Mouse (Mus musculus): ENCODE data around the gene Cux1. TPM values are rescaled to one million over a fixed set of nuclear protein-coding genes. Genes with fewer than 3 reads are reported as not detected.
A peak's percentile ranks its signal among the peaks of the same experiment; 100 is the strongest.

The Cux1 gene
- polyA plus RNA-seq, 1 experiment from 2014 or later = 163 TPM

GRCm38 (mm10) chr5:136570171-136570570 is 2.9 kb upstream of the Cux1 start:
- DNase-seq (ENCODE audit: low spot score) (no peak), ATAC-seq (replicated peaks; ENCODE audit: low FRiP score) (no peak)
- no peak overlapping the region for H3K4me2 ChIP-seq (ENCODE audit: low read depth, low read length, severe bottlenecking)
- peaks cover 2% of the 10 kb centered on the region; the same call in 1 of the 2 replicates for H3K4me1 ChIP-seq (replicated peaks; ENCODE audit: control insufficient read depth, insufficient read depth, low read length)
- no peak overlapping the region for H3K27ac ChIP-seq (ENCODE audit: low read depth, low read length)
- no peak overlapping the region for H3K9ac ChIP-seq (ENCODE audit: low read length)
- H3K4me3 ChIP-seq (ENCODE audit: low read depth, low read length) = no peak overlapping the region
- H3K27me3 ChIP-seq (ENCODE audit: control insufficient read depth, insufficient read depth, low read length) = peaks cover 14% of the 10 kb centered on the region
- WGBS = 58% methylated on average over 7 of the region's 7 CpGs
- H3K9me3 ChIP-seq (ENCODE audit: control insufficient read depth, low read length) = no peaks in the 10 kb centered on the region
- H3K36me3 ChIP-seq (ENCODE audit: control insufficient read depth, insufficient read depth, low read length) = no peaks in the 10 kb centered on the region

- DNase-seq (ENCODE audit: low spot score) (peak; percentile 91), ATAC-seq (replicated peaks; ENCODE audit: low FRiP score) (no peak; the same call in 1 of the 2 replicates)
- under 1% methylated on average over 36 of the region's 36 CpGs for WGBS
- H3K27ac ChIP-seq (ENCODE audit: low read depth, low read length) = no peak overlapping the region
- H3K4me1 ChIP-seq (replicated peaks; ENCODE audit: control insufficient read depth, insufficient read depth, low read length) = peaks cover 8% of the 10 kb centered on the region; the same call in 1 of the 2 replicates
- H3K9ac ChIP-seq (ENCODE audit: low read length) = peak overlapping the region; percentile 61
- H3K4me3 ChIP-seq (ENCODE audit: low read depth, low read length) = peak overlapping the region; percentile 98
- H3K9me3 ChIP-seq (ENCODE audit: control insufficient read depth, low read length) = no peaks in the 10 kb centered on the region
- no peaks in the 10 kb centered on the region for H3K36me3 ChIP-seq (ENCODE audit: control insufficient read depth, insufficient read depth, low read length)
- H3K4me2 ChIP-seq (ENCODE audit: low read depth, low read length, severe bottlenecking) = peak overlapping the region; percentile 92
- peaks cover 14% of the 10 kb centered on the region for H3K27me3 ChIP-seq (ENCODE audit: control insufficient read depth, insufficient read depth, low read length)
Observed at GRCm38 (mm10) chr5:136568776-136569175, 1.5 kb upstream of the Cux1 start.

- Histone ChIP-seq H3K27ac (ENCODE audit: low read depth, low read length) (peak overlapping the region; percentile 90; the same call in 1 of the 2 replicates), H3K4me2 (ENCODE audit: low read depth, low read length, severe bottlenecking) (peak overlapping the region; percentile 92), H3K36me3 (ENCODE audit: control insufficient read depth, insufficient read depth, low read length) (no peaks in the 10 kb centered on the region), H3K4me3 (ENCODE audit: low read depth, low read length) (peak overlapping the region; percentile 98), H3K27me3 (ENCODE audit: control insufficient read depth, insufficient read depth, low read length) (peaks cover 14% of the 10 kb centered on the region), H3K4me1 (replicated peaks; ENCODE audit: control insufficient read depth, insufficient read depth, low read length) (peaks cover 8% of the 10 kb centered on the region; the same call in 1 of the 2 replicates), H3K9ac (ENCODE audit: low read length) (peak overlapping the region; percentile 98), H3K9me3 (ENCODE audit: control insufficient read depth, low read length) (no peaks in the 10 kb centered on the region)
- DNase-seq (ENCODE audit: low spot score) (peak; percentile 80), ATAC-seq (replicated peaks; ENCODE audit: low FRiP score) (no peak)
- WGBS = under 1% methylated on average over 36 of the region's 36 CpGs
Observed at GRCm38 (mm10) chr5:136568026-136568765, 906 bp upstream of the Cux1 start.

- DNase-seq (ENCODE audit: low spot score) = no peak
- WGBS = under 1% methylated on average over 31 of the region's 31 CpGs
- Histone ChIP-seq H3K4me3 (ENCODE audit: low read depth, low read length) (peak overlapping the region; percentile 98), H3K4me1 (replicated peaks; ENCODE audit: control insufficient read depth, insufficient read depth, low read length) (peaks cover 8% of the 10 kb centered on the region; the same call in 1 of the 2 replicates), H3K36me3 (ENCODE audit: control insufficient read depth, insufficient read depth, low read length) (no peaks in the 10 kb centered on the region), H3K27me3 (ENCODE audit: control insufficient read depth, insufficient read depth, low read length) (peaks cover 14% of the 10 kb centered on the region), H3K9ac (ENCODE audit: low read length) (peak overlapping the region; percentile 98), H3K4me2 (ENCODE audit: low read depth, low read length, severe bottlenecking) (peak overlapping the region; percentile 92), H3K9me3 (ENCODE audit: control insufficient read depth, low read length) (no peaks in the 10 kb centered on the region), H3K27ac (ENCODE audit: low read depth, low read length) (peak overlapping the region; percentile 90)
- ATAC-seq (replicated peaks; ENCODE audit: low FRiP score) = peak; percentile 47
Observed at GRCm38 (mm10) chr5:136566812-136567175, 496 bp downstream of the Cux1 start.

GRCm38 (mm10) chr5:136566001-136566811 is 1.1 kb downstream of the Cux1 start:
- peak; percentile 82 for DNase-seq (ENCODE audit: low spot score)
- no peaks in the 10 kb centered on the region for H3K36me3 ChIP-seq (ENCODE audit: control insufficient read depth, insufficient read depth, low read length)
- peak overlapping the region; percentile 90 for H3K27ac ChIP-seq (ENCODE audit: low read depth, low read length)
- WGBS = under 1% methylated on average over 40 of the region's 79 CpGs
- H3K4me1 ChIP-seq (replicated peaks; ENCODE audit: control insufficient read depth, insufficient read depth, low read length) = peaks cover 8% of the 10 kb centered on the region; the same call in 1 of the 2 replicates
- peak overlapping the region; percentile 98 for H3K4me3 ChIP-seq (ENCODE audit: low read depth, low read length)
- H3K9ac ChIP-seq (ENCODE audit: low read length) = peak overlapping the region; percentile 98
- H3K9me3 ChIP-seq (ENCODE audit: control insufficient read depth, low read length) = no peaks in the 10 kb centered on the region
- peak overlapping the region; percentile 92 for H3K4me2 ChIP-seq (ENCODE audit: low read depth, low read length, severe bottlenecking)
- ATAC-seq (replicated peaks; ENCODE audit: low FRiP score) = peak; percentile 40
- H3K27me3 ChIP-seq (ENCODE audit: control insufficient read depth, insufficient read depth, low read length) = peaks cover 11% of the 10 kb centered on the region

GRCm38 (mm10) chr5:136565311-136565811 is 1.9 kb downstream of the Cux1 start:
- Histone ChIP-seq H3K4me2 (ENCODE audit: low read depth, low read length, severe bottlenecking) (peak overlapping the region; percentile 92), H3K36me3 (ENCODE audit: control insufficient read depth, insufficient read depth, low read length) (no peaks in the 10 kb centered on the region), H3K9ac (ENCODE audit: low read length) (peak overlapping the region; percentile 98), H3K4me3 (ENCODE audit: low read depth, low read length) (peak overlapping the region; percentile 98), H3K4me1 (replicated peaks; ENCODE audit: control insufficient read depth, insufficient read depth, low read length) (peaks cover 8% of the 10 kb centered on the region; the same call in 1 of the 2 replicates), H3K9me3 (ENCODE audit: control insufficient read depth, low read length) (no peaks in the 10 kb centered on the region), H3K27me3 (ENCODE audit: control insufficient read depth, insufficient read depth, low read length) (peaks cover 8% of the 10 kb centered on the region), H3K27ac (ENCODE audit: low read depth, low read length) (no peak overlapping the region)
- WGBS = under 1% methylated on average over 32 of the region's 32 CpGs
- DNase-seq (ENCODE audit: low spot score) (peak; percentile 76), ATAC-seq (replicated peaks; ENCODE audit: low FRiP score) (no peak)

- H3K4me2 ChIP-seq (ENCODE audit: low read depth, low read length, severe bottlenecking) = peak overlapping the region; percentile 92
- no peaks in the 10 kb centered on the region for H3K36me3 ChIP-seq (ENCODE audit: control insufficient read depth, insufficient read depth, low read length)
- H3K4me1 ChIP-seq (replicated peaks; ENCODE audit: control insufficient read depth, insufficient read depth, low read length) = peaks cover 8% of the 10 kb centered on the region; the same call in 1 of the 2 replicates
- no peaks in the 10 kb centered on the region for H3K9me3 ChIP-seq (ENCODE audit: control insufficient read depth, low read length)
- peaks cover 5% of the 10 kb centered on the region; the same call in 1 of the 2 replicates for H3K27me3 ChIP-seq (ENCODE audit: control insufficient read depth, insufficient read depth, low read length)
- DNase-seq (ENCODE audit: low spot score) (no peak), ATAC-seq (replicated peaks; ENCODE audit: low FRiP score) (no peak)
- H3K27ac ChIP-seq (ENCODE audit: low read depth, low read length) = no peak overlapping the region
- 43% methylated on average over 11 of the region's 11 CpGs for WGBS
- peak overlapping the region; percentile 98 for H3K9ac ChIP-seq (ENCODE audit: low read length)
- peak overlapping the region; percentile 98 for H3K4me3 ChIP-seq (ENCODE audit: low read depth, low read length)
Observed at GRCm38 (mm10) chr5:136564613-136565299, 2.5 kb downstream of the Cux1 start.

GRCm38 (mm10) chr5:136563996-136564395 is 3.3 kb downstream of the Cux1 start:
- 53% methylated on average over 3 of the region's 3 CpGs for WGBS
- Histone ChIP-seq H3K9me3 (ENCODE audit: control insufficient read depth, low read length) (no peaks in the 10 kb centered on the region), H3K36me3 (ENCODE audit: control insufficient read depth, insufficient read depth, low read length) (no peaks in the 10 kb centered on the region), H3K4me1 (replicated peaks; ENCODE audit: control insufficient read depth, insufficient read depth, low read length) (peaks cover 5% of the 10 kb centered on the region; the same call in 1 of the 2 replicates), H3K27me3 (ENCODE audit: control insufficient read depth, insufficient read depth, low read length) (peaks cover 5% of the 10 kb centered on the region; the same call in 1 of the 2 replicates), H3K9ac (ENCODE audit: low read length) (no peak overlapping the region), H3K4me3 (ENCODE audit: low read depth, low read length) (no peak overlapping the region), H3K4me2 (ENCODE audit: low read depth, low read length, severe bottlenecking) (no peak overlapping the region), H3K27ac (ENCODE audit: low read depth, low read length) (no peak overlapping the region)
- no peak for DNase-seq (ENCODE audit: low spot score)
- no peak for ATAC-seq (replicated peaks; ENCODE audit: low FRiP score)

Data from forebrain, embryonic 11.5 days (tissue).